9 mouse cellular contexts compared by ENCODE assay signal in the genomic region with DNA sequence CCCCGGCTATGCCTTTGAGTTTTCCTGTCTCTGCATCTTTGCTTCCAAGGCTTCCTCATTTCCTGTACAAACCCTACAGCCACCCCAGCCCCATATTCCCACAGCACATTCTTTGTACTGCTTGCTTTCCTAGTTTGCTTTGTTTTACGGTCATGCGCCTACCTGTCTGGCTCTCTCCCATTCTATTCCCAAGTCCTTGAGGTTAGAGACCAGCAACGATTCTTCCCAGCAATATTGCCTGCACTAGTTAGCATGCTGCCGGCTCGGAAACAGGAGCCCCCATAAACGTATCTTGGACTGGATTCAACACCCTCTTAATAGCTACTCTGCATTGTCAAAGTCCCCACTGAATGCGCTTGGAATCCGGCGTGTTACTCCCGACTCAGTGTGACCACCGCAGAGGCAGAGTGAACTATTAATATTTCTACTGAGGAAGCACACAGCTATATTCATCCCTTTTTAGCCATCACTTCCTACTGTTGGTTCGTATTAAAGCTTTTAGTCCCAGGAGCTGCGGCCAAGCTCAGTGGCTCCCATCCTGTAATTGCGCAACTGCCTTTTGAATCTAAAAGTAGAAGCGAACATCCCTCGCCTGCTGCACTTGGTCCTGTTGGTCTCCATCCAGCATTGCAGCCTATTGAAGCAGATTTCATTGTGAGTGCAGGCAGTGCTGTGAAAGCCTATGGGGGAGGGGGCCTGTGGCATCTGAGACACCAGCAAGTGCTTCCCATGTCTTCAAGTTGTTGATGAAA. TPM values are rescaled to one million over a fixed set of nuclear protein-coding genes. Genes with fewer than 3 reads are reported as not detected.
DNase-seq lines count a peak whose midpoint lies in the region; ATAC-seq and TF ChIP-seq lines count a peak whose summit lies in the region.
"Had no signal": no experiment of that assay in that cellular context is flagged by ENCODE, and none has a peak within 500 bp of the region (broad histone marks: within the 10 kb centered on the region; RNA-seq: fewer than 3 reads in every experiment).

No protein-coding gene starts in this region.

- no peaks in the 10 kb centered on the region for H3K9me3 ChIP-seq in hindbrain, embryonic 10.5 days
- no peaks in the 10 kb centered on the region for H3K9me3 ChIP-seq in limb, embryonic 13.5 days

- no peak overlapping the region for H3K4me3 ChIP-seq in kidney, adult 2 months (ENCODE audit: insufficient read depth, low read depth, low read length)
- no peak overlapping the region for H3K4me3 ChIP-seq in hindbrain, embryonic 10.5 days
- no peak overlapping the region for H3K4me3 ChIP-seq in limb, embryonic 13.5 days

- no peaks in the 10 kb centered on the region for H3K27me3 ChIP-seq in kidney, adult 2 months (replicated peaks; ENCODE audit: control insufficient read depth, insufficient read depth, low read length)
- no peaks in the 10 kb centered on the region for H3K27me3 ChIP-seq in hindbrain, embryonic 10.5 days (ENCODE audit: insufficient read depth, poor library complexity, severe bottlenecking)
- H3K27me3 ChIP-seq in limb, embryonic 13.5 days, result no peaks in the 10 kb centered on the region
- H3K27me3 ChIP-seq: CH12.LX had no signal

- H3K36me3 ChIP-seq in kidney, adult 2 months (ENCODE audit: control insufficient read depth, insufficient read depth, low read length), result no peaks in the 10 kb centered on the region
- no peaks in the 10 kb centered on the region for H3K36me3 ChIP-seq in hindbrain, embryonic 10.5 days
- no peaks in the 10 kb centered on the region for H3K36me3 ChIP-seq in limb, embryonic 13.5 days

- no peak for TF ChIP-seq POLR2A in kidney, adult 2 months (IDR thresholded peaks at IDR 0.05; ENCODE audit: low read depth, low read length)

- peak; percentile 64 for ATAC-seq in limb, embryonic 13.5 days (ENCODE audit: low FRiP score, low read depth)

- peak; percentile 41 for DNase-seq in kidney, adult 2 months
- DNase-seq in kidney, adult 8-10 months, result no peak
- peak; percentile 9 for DNase-seq in cerebellum, adult 11 months
- DNase-seq in frontal cortex, postnatal 36 days (ENCODE audit: low spot score in 2 of 2), result peak; percentile 54 to 71
- DNase-seq in hindbrain, embryonic 10.5 days (ENCODE audit: low spot score), result no peak
- peak; percentile 57 for DNase-seq in right cerebral cortex, adult 18-20 months
- no peak for DNase-seq in kidney, adult 11 months

- H3K4me1 ChIP-seq in kidney, adult 2 months (ENCODE audit: control insufficient read depth, insufficient read depth, low read length), result no peaks in the 10 kb centered on the region
- H3K4me1 ChIP-seq in hindbrain, embryonic 10.5 days (replicated peaks), result peaks cover 37% of the 10 kb centered on the region
- H3K4me1 ChIP-seq in limb, embryonic 13.5 days, result peaks cover 51% of the 10 kb centered on the region

- H3K4me2 ChIP-seq in limb, embryonic 13.5 days (replicated peaks), result peak overlapping the region; percentile 46

- H3K9ac ChIP-seq in limb, embryonic 13.5 days, result no peak overlapping the region

- 56% methylated on average over 17 of the region's 17 CpGs for WGBS in kidney, adult 2 months
- WGBS in hindbrain, embryonic 10.5 days, result 82% methylated on average over 17 of the region's 17 CpGs
- 44% methylated on average over 17 of the region's 17 CpGs for WGBS in limb, embryonic 13.5 days

- TF ChIP-seq CTCF in kidney, adult 2 months (conservative IDR thresholded peaks at IDR 0.05; ENCODE audit: insufficient read depth, insufficient read length, low read depth, low read length), result no peak

- no peak overlapping the region for H3K27ac ChIP-seq in kidney, adult 2 months (ENCODE audit: insufficient read depth, low read depth, low read length)
- H3K27ac ChIP-seq in hindbrain, embryonic 10.5 days, result peak overlapping the region; percentile 60
- H3K27ac ChIP-seq in limb, embryonic 13.5 days, result peak overlapping the region; percentile 48; the same call in 1 of the 2 replicates

RNA-seq across cellular contexts. Expression of gene Slc1a3, which starts 47.0 kb away (rescaled TPM):
- polyA plus RNA-seq in kidney, adult 2 months (2012; rRNA removed), result 4.2 and 6.4 TPM in 2 replicates
- 26.1 and 28.2 TPM in 2 replicates for polyA plus RNA-seq in hindbrain, embryonic 10.5 days (2016; fragmentation: Nextera tagmentation; extraction: Ambion mirVana)
- 39.2 and 39.4 TPM in 2 replicates for polyA plus RNA-seq in limb, embryonic 13.5 days (2015; fragmentation: Nextera tagmentation; extraction: Ambion mirVana)

Comparison
In these comparisons a context has a peak if more than half of its experiments do, and no peak if none do; other contexts are left out.
1. DNase-seq: peak in kidney, adult 2 months (single experiment), cerebellum, adult 11 months (single experiment), frontal cortex, postnatal 36 days (2 of 2) and right cerebral cortex, adult 18-20 months (single experiment); none in kidney, adult 8-10 months (0 of 2), hindbrain, embryonic 10.5 days (single experiment) and kidney, adult 11 months (single experiment).